Mouse (Mus musculus): ENCODE measurements around the gene Cabp4. TPM values are rescaled to one million over a fixed set of nuclear protein-coding genes. Genes with fewer than 3 reads are reported as not detected.

The Cabp4 gene
- polyA plus RNA-seq, 1 experiment from 2014 or later = not detected

- Histone ChIP-seq H3K36me3 (ENCODE audit: inconsistent target) (no peaks in the 10 kb centered on the region), H3K4me3 (ENCODE audit: inconsistent target) (no peak overlapping the region), H3K27ac (no peak overlapping the region), H3K79me2 (ENCODE audit: inconsistent target) (no peaks in the 10 kb centered on the region)
- 92% methylated on average over 6 of the region's 6 CpGs for WGBS (ENCODE audit: missing documents)
Observed at GRCm38 (mm10) chr19:4089128-4089527, 54.7 kb downstream of the Cabp4 start.

GRCm38 (mm10) chr19:4088146-4088545, 55.7 kb downstream of the Cabp4 start:
- H3K27ac ChIP-seq = no peak overlapping the region

GRCm38 (mm10) chr19:4087090-4087489, 56.7 kb downstream of the Cabp4 start:
- Histone ChIP-seq H3K79me2 (ENCODE audit: inconsistent target) (no peaks in the 10 kb centered on the region), H3K4me3 (ENCODE audit: inconsistent target) (no peak overlapping the region), H3K27ac (no peak overlapping the region), H3K36me3 (ENCODE audit: inconsistent target) (no peaks in the 10 kb centered on the region)
- 81% methylated on average over 4 of the region's 5 CpGs for WGBS (ENCODE audit: missing documents)

More at GRCm38 (mm10) chr19:4088146-4088545, 55.7 kb downstream of the Cabp4 start:
- Histone ChIP-seq H3K36me3 (ENCODE audit: inconsistent target) (no peaks in the 10 kb centered on the region), H3K79me2 (ENCODE audit: inconsistent target) (no peaks in the 10 kb centered on the region), H3K4me3 (ENCODE audit: inconsistent target) (no peak overlapping the region)
- WGBS (ENCODE audit: missing documents) = 60% methylated on average over 5 of the region's 5 CpGs

- Histone ChIP-seq H3K27ac (no peak overlapping the region), H3K4me3 (ENCODE audit: inconsistent target) (no peak overlapping the region), H3K79me2 (ENCODE audit: inconsistent target) (no peaks in the 10 kb centered on the region), H3K36me3 (ENCODE audit: inconsistent target) (no peaks in the 10 kb centered on the region)
- 90% methylated on average over 15 of the region's 15 CpGs for whole genome bisulfite sequencing (ENCODE audit: missing documents)
Observed at GRCm38 (mm10) chr19:4086156-4086555, 57.7 kb downstream of the Cabp4 start.

Other genes with a start within 250 kb of the Cabp4 start
- gene Tcirg1, start 236.9 kb downstream of the Cabp4 start, polyA plus RNA-seq (2018) = 359 to 665 TPM (median 410 TPM) in 3 replicates
- 65.9 to 103 TPM (median 95.7 TPM) in 3 replicates for gene Ndufs8, start 231.3 kb downstream of the Cabp4 start, polyA plus RNA-seq (2018)
- 57.7 to 77.8 TPM (median 67.9 TPM) in 3 replicates for gene Aldh3b1, start 214.2 kb downstream of the Cabp4 start, polyA plus RNA-seq (2018)
- gene Unc93b1, start 208.8 kb downstream of the Cabp4 start, polyA plus RNA-seq (2018) = 421 to 814 TPM (median 651 TPM) in 3 replicates
- gene Aldh3b3, start 185.4 kb downstream of the Cabp4 start, polyA plus RNA-seq (2018) = not detected in 3 replicates
- gene Aldh3b2, start 171.7 kb downstream of the Cabp4 start, polyA plus RNA-seq (2018) = not detected in 3 replicates
- gene Acy3, start 157.5 kb downstream of the Cabp4 start, polyA plus RNA-seq (2018) = 0.47 to 0.60 TPM (median 0.47 TPM) in 3 replicates
- not detected in 3 replicates for gene Tbx10, start 151.3 kb downstream of the Cabp4 start, polyA plus RNA-seq (2018)
- gene Nudt8, start 143.5 kb downstream of the Cabp4 start, polyA plus RNA-seq (2018) = 6.9 to 10.7 TPM (median 7.0 TPM) in 3 replicates
- 0.07 to 0.19 TPM (median 0.13 TPM) in 3 replicates for gene Gm49405, start 143.4 kb downstream of the Cabp4 start, polyA plus RNA-seq (2018)
- gene Doc2g, start 140.7 kb downstream of the Cabp4 start, polyA plus RNA-seq (2018) = 0.20 to 0.33 TPM in 2 of 3 replicates, not detected in the other
- gene Ndufv1, start 131.2 kb downstream of the Cabp4 start, polyA plus RNA-seq (2018) = 35.8 to 43.3 TPM (median 39.0 TPM) in 3 replicates
- gene Gstp1, start 106.0 kb downstream of the Cabp4 start, polyA plus RNA-seq (2018) = 6.2 to 20.1 TPM (median 8.6 TPM) in 3 replicates
- gene Gstp2, start 98.0 kb downstream of the Cabp4 start, polyA plus RNA-seq (2018) = not detected in 3 replicates
- gene Gstp3, start 84.5 kb downstream of the Cabp4 start, polyA plus RNA-seq (2018) = not detected in 3 replicates
- gene Cabp2, start 62.5 kb downstream of the Cabp4 start, polyA plus RNA-seq (2018) = not detected in 3 replicates
- gene Cdk2ap2, start 46.9 kb downstream of the Cabp4 start, polyA plus RNA-seq (2018) = 16.7 to 37.3 TPM (median 23.1 TPM) in 3 replicates
- 12.8 to 30.4 TPM (median 14.2 TPM) in 3 replicates for gene Pitpnm1, start 44.0 kb downstream of the Cabp4 start, polyA plus RNA-seq (2018)
- 80.9 to 169 TPM (median 84.6 TPM) in 3 replicates for gene Aip, start 18.2 kb downstream of the Cabp4 start, polyA plus RNA-seq (2018)
- not detected in 3 replicates for gene Gpr152, start 4.2 kb downstream of the Cabp4 start, polyA plus RNA-seq (2018)
- gene Coro1b, start 4.6 kb upstream of the Cabp4 start, polyA plus RNA-seq (2018) = 252 to 368 TPM (median 357 TPM) in 3 replicates
- gene Ptprcap, start 9.6 kb upstream of the Cabp4 start, polyA plus RNA-seq (2018) = 0.28 to 0.53 TPM (median 0.41 TPM) in 3 replicates
- gene Rps6kb2, start 19.3 kb upstream of the Cabp4 start, polyA plus RNA-seq (2018) = 13.6 to 29.6 TPM (median 18.4 TPM) in 3 replicates
- gene Carns1, start 31.4 kb upstream of the Cabp4 start, polyA plus RNA-seq (2018) = 0.62 to 1.00 TPM (median 0.77 TPM) in 3 replicates
- 0.25 to 0.60 TPM (median 0.41 TPM) in 3 replicates for gene Tbc1d10c, start 47.3 kb upstream of the Cabp4 start, polyA plus RNA-seq (2018)
- 375 to 413 TPM (median 395 TPM) in 3 replicates for gene Ppp1ca, start 48.0 kb upstream of the Cabp4 start, polyA plus RNA-seq (2018)
- gene Rad9a, start 57.6 kb upstream of the Cabp4 start, polyA plus RNA-seq (2018) = 16.0 to 22.9 TPM (median 16.7 TPM) in 3 replicates
- gene Clcf1, start 70.2 kb upstream of the Cabp4 start, polyA plus RNA-seq (2018) = 0.10 to 0.21 TPM (median 0.17 TPM) in 3 replicates
- not detected in 3 replicates for gene AC109138.7, start 70.3 kb upstream of the Cabp4 start, polyA plus RNA-seq (2018)
- 33.8 to 76.3 TPM (median 47.8 TPM) in 3 replicates for gene Pold4, start 87.9 kb upstream of the Cabp4 start, polyA plus RNA-seq (2018)
- gene Ssh3, start 125.1 kb upstream of the Cabp4 start, polyA plus RNA-seq (2018) = 32.6 to 83.1 TPM (median 36.6 TPM) in 3 replicates
- 3.2 to 8.1 TPM (median 5.6 TPM) in 3 replicates for gene Ankrd13d, start 139.1 kb upstream of the Cabp4 start, polyA plus RNA-seq (2018)
- gene Grk2, start 162.2 kb upstream of the Cabp4 start, polyA plus RNA-seq (2018) = 131 to 143 TPM (median 139 TPM) in 3 replicates

Measured in macrophage (primary cell).